Mouse (Mus musculus) erythroblast, embryonic 14.5 days (primary cell): ENCODE measurements around the gene Cpm.

Experiments used
- GATA1 ChIP-seq: IDR thresholded peaks from 2 replicates; pipeline ENCODE4 v1.6.1; 2012; ENCODE audit warnings: low read length, inconsistent platforms, mixed read lengths
- TAL1 ChIP-seq: IDR thresholded peaks from 3 replicates; pipeline ENCODE4 v1.6.1; 2012; ENCODE audit warnings: low read length, inconsistent platforms, mixed read lengths

GRCm38 (mm10) chr10:117604624-117605282 is 24.5 kb upstream of the Cpm start:
- TF ChIP-seq GATA1: no peak
- TF ChIP-seq TAL1: no peak
